Mouse (Mus musculus): Measurements from ENCODE around the gene E330014E10Rik. TPM values are rescaled to one million over a fixed set of nuclear protein-coding genes. Genes with fewer than 3 reads are reported as not detected.
"Not testable (repeated sequence)": the region's sequence is repeated elsewhere in the genome, so short reads cannot be mapped to it uniquely, and the experiment has no call there.

The E330014E10Rik gene
- polyA plus RNA-seq (2016; fragmentation: Nextera tagmentation; extraction: Ambion mirVana), result not detected in 2 replicates

DNA sequence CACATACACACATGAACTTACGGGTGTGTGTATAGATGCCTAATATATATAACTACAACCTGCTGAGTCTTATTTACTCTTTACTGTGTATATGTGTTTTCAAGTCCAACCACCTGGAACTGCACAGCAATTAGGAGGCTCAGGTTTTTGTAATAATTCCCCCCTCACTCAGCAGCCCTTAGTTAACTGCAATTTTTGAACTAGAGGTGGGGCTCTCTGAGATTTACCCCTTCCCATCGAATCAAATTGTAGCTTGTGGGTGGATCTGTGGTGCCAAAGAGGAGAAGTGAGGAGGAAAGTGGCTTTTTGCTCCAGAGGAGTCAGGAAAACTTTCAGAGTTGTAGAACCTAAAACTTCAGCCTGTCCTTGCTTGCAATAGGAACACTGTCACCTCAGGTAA lies at the start of gene E330014E10Rik:
E330014E10Rik (plus strand) TSS at position 301 of the 400 bp plus-strand sequence.
- not testable (repeated sequence) for H3K4me2 ChIP-seq (replicated peaks); H3K27me3 ChIP-seq; H3K4me3 ChIP-seq; H3K9me3 ChIP-seq; H3K27ac ChIP-seq; ATAC-seq (ENCODE audit: insufficient number of reproducible peaks, insufficient read depth, low FRiP score, low TSS enrichment); H3K4me1 ChIP-seq; H3K36me3 ChIP-seq; H3K9ac ChIP-seq
- no CpG with 5 or more reads among the region's 2 CpGs for WGBS

- ATAC-seq (ENCODE audit: insufficient number of reproducible peaks, insufficient read depth, low FRiP score, low TSS enrichment); H3K27me3 ChIP-seq; H3K4me2 ChIP-seq (replicated peaks); H3K4me3 ChIP-seq; H3K9me3 ChIP-seq; H3K27ac ChIP-seq; H3K36me3 ChIP-seq; H3K9ac ChIP-seq; H3K4me1 ChIP-seq: not testable (repeated sequence)
- no CpG with 5 or more reads among the region's 1 CpGs for WGBS
These were observed 39.7 kb upstream of the E330014E10Rik start, which contains the start of gene Gm7978 for GRCm38 (mm10) chr5:95736073-95736472. TSS of gene Gm7978 (minus strand) at chr5:95736173.

- not testable (repeated sequence) for H3K27me3 ChIP-seq; H3K36me3 ChIP-seq; H3K4me3 ChIP-seq; H3K9me3 ChIP-seq; H3K4me1 ChIP-seq; ATAC-seq (ENCODE audit: insufficient number of reproducible peaks, insufficient read depth, low FRiP score, low TSS enrichment); H3K27ac ChIP-seq; H3K9ac ChIP-seq; H3K4me2 ChIP-seq (replicated peaks)
- no CpG with 5 or more reads among the region's 3 CpGs for WGBS
These were observed 34.1 kb upstream of the E330014E10Rik start, which contains the start of gene Gm7982 for GRCm38 (mm10) chr5:95741714-95742113. TSS of gene Gm7982 (plus strand) at chr5:95742014.

DNA sequence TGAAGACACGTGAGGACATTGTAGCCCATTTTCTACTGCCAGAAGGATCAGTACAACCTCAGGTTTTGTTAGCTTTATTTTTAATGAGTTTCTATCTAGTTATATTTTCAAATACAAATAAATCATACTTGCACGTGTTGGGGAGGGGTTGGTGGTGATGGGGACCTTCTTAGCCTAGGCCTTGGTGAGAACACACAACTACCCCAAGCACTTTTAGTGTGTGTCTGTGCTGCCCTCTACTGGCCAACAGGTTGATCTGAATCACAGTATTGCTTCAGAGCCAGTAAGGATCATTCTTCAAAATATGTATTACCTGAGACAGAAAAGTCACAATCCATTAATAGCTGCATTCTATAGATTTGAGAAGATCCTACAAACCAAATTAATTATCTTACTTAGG lies 35.1 kb downstream of the E330014E10Rik start:
- not testable (repeated sequence) for H3K4me3 ChIP-seq; ATAC-seq (ENCODE audit: insufficient number of reproducible peaks, insufficient read depth, low FRiP score, low TSS enrichment)

DNA sequence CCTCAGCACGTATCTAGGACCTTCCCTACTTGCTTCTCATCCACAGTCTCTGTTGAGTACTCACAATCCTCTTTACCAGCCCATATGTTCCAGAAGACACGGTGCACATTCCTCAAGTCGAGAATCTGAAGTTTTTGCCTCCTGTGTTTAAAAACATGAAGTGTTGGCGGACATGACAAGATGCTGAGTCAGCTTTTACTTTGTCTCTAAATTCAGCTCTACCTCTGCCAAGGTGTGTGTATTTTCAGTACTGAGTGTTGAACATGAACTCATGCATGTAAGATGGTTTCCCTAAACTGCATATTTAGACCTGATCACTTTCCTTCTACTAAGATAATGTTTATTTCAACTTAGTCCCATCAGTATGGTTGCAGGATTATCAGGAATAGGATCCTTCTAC lies 60.8 kb downstream of the E330014E10Rik start:
- no peak overlapping the region for H3K27ac ChIP-seq
- no peak overlapping the region for H3K9ac ChIP-seq
- no peaks in the 10 kb centered on the region for H3K9me3 ChIP-seq
- H3K27me3 ChIP-seq, result no peaks in the 10 kb centered on the region
- no peaks in the 10 kb centered on the region for H3K36me3 ChIP-seq
- H3K4me3 ChIP-seq, result no peak overlapping the region
- no peak for ATAC-seq (ENCODE audit: insufficient number of reproducible peaks, insufficient read depth, low FRiP score, low TSS enrichment)
- H3K4me2 ChIP-seq (replicated peaks), result no peak overlapping the region
- no peaks in the 10 kb centered on the region for H3K4me1 ChIP-seq
- WGBS, result 72% methylated on average over 4 of the region's 4 CpGs

More for the DNA sequence above, 35.1 kb downstream of the E330014E10Rik start:
- H3K36me3 ChIP-seq; H3K27me3 ChIP-seq; H3K4me2 ChIP-seq (replicated peaks); H3K27ac ChIP-seq; H3K4me1 ChIP-seq; H3K9ac ChIP-seq; H3K9me3 ChIP-seq: not testable (repeated sequence)
- 70% methylated on average over 2 of the region's 2 CpGs for WGBS

- ATAC-seq (ENCODE audit: insufficient number of reproducible peaks, insufficient read depth, low FRiP score, low TSS enrichment), result no peak
- no peaks in the 10 kb centered on the region for H3K9me3 ChIP-seq
- no peak overlapping the region for H3K9ac ChIP-seq
- no peak overlapping the region for H3K4me3 ChIP-seq
- H3K36me3 ChIP-seq, result no peaks in the 10 kb centered on the region
- H3K27ac ChIP-seq, result no peak overlapping the region
- H3K4me1 ChIP-seq, result no peaks in the 10 kb centered on the region
- H3K27me3 ChIP-seq, result no peaks in the 10 kb centered on the region
- 80% methylated on average over 3 of the region's 3 CpGs for WGBS
- no peak overlapping the region for H3K4me2 ChIP-seq (replicated peaks)
These were observed 78.2 kb downstream of the E330014E10Rik start for GRCm38 (mm10) chr5:95854030-95854429.

Other genes with a start within 250 kb of the E330014E10Rik start
- not detected in 2 replicates for gene Gm7971, start 181.1 kb upstream of the E330014E10Rik start, polyA plus RNA-seq (2016; fragmentation: Nextera tagmentation; extraction: Ambion mirVana)
- gene Gm7978, start 39.8 kb upstream of the E330014E10Rik start, polyA plus RNA-seq (2016; fragmentation: Nextera tagmentation; extraction: Ambion mirVana), result not detected in 2 replicates
- gene Gm7982, start 34.0 kb upstream of the E330014E10Rik start, polyA plus RNA-seq (2016; fragmentation: Nextera tagmentation; extraction: Ambion mirVana), result not detected in 2 replicates
- gene Cxcl13, start 181.0 kb downstream of the E330014E10Rik start, polyA plus RNA-seq (2016; fragmentation: Nextera tagmentation; extraction: Ambion mirVana), result 3.0 and 3.5 TPM in 2 replicates

Measured in embryonic facial prominence, embryonic 12.5 days (tissue).